Mouse (Mus musculus) frontal cortex, adult (tissue): Measurements from ENCODE around the gene Got1.

Experiments
- ATAC-seq: cut with Nextera tagmentation; 2 replicates; pipeline ENCODE4 v1.9.2; 2017; ENCODE audit warnings: mild to moderate bottlenecking, moderate library complexity, mixed read lengths; ENCODE audit not compliant: low TSS enrichment

Gene Got1

GRCm38 (mm10) chr19:43524187-43525103 lies at the start of gene Got1:
Gene Got1 (minus strand): TSS chr19:43524605.
- ATAC-seq, result peak; percentile 91

- ATAC-seq, result peak; percentile 89; the same call in 1 of the 2 replicates
These were observed 46.7 kb upstream of the Got1 start for GRCm38 (mm10) chr19:43570831-43571790.

GRCm38 (mm10) chr19:43569133-43569532 lies 44.7 kb upstream of the Got1 start:
- ATAC-seq, result no peak

GRCm38 (mm10) chr19:43568298-43568697 lies 43.9 kb upstream of the Got1 start:
- no peak for ATAC-seq

GRCm38 (mm10) chr19:43563166-43563565 lies 38.8 kb upstream of the Got1 start:
- ATAC-seq, result no peak

- no peak for ATAC-seq
These were observed 37.4 kb upstream of the Got1 start for GRCm38 (mm10) chr19:43561841-43562240.

GRCm38 (mm10) chr19:43560244-43560643 lies 35.8 kb upstream of the Got1 start:
- ATAC-seq, result no peak

GRCm38 (mm10) chr19:43551493-43551890 lies 27.1 kb upstream of the Got1 start:
- no peak for ATAC-seq

- ATAC-seq, result no peak
These were observed 26.5 kb upstream of the Got1 start for GRCm38 (mm10) chr19:43550706-43551492.

GRCm38 (mm10) chr19:43548060-43548459 lies 23.7 kb upstream of the Got1 start:
- no peak for ATAC-seq

- ATAC-seq, result no peak
These were observed 22.1 kb upstream of the Got1 start for GRCm38 (mm10) chr19:43546337-43547117.

- ATAC-seq, result no peak
These were observed 11.0 kb upstream of the Got1 start for GRCm38 (mm10) chr19:43535372-43535771.

GRCm38 (mm10) chr19:43530921-43531320 lies 6.5 kb upstream of the Got1 start:
- ATAC-seq, result no peak

- peak; percentile 91 for ATAC-seq
These were observed 5.9 kb upstream of the Got1 start for GRCm38 (mm10) chr19:43530197-43530770.

GRCm38 (mm10) chr19:43528056-43528587 lies 3.7 kb upstream of the Got1 start:
- no peak for ATAC-seq

GRCm38 (mm10) chr19:43527131-43527530 lies 2.7 kb upstream of the Got1 start:
- ATAC-seq, result no peak

- ATAC-seq, result no peak
These were observed 1.6 kb upstream of the Got1 start for GRCm38 (mm10) chr19:43526025-43526424.

- ATAC-seq, result no peak
These were observed 1.2 kb upstream of the Got1 start for GRCm38 (mm10) chr19:43525566-43525965.

- no peak for ATAC-seq
These were observed 688 bp upstream of the Got1 start for GRCm38 (mm10) chr19:43525104-43525482.

GRCm38 (mm10) chr19:43523551-43523950 lies 854 bp downstream of the Got1 start:
- peak; percentile 20 for ATAC-seq
